Mouse (Mus musculus) embryonic facial prominence, embryonic 10.5 days (tissue): Measurements from ENCODE around the gene Cwc22. TPM values are rescaled to one million over a fixed set of nuclear protein-coding genes. Genes with fewer than 3 reads are reported as not detected.

ENCODE experiments used
- DNase-seq: peaks from one replicate; pipeline ENCODE4 v3.0.0-alpha.2; 2017; ENCODE audit warnings: low spot score
- H3K27ac ChIP-seq: fragments of 300-500 bp; sonication (generic); replicated peaks from 2 replicates; pipeline ENCODE4 v1.5.1; 2016; ENCODE audit warnings: mild to moderate bottlenecking
- H3K27me3 ChIP-seq: fragments of 300-500 bp; sonication (generic); replicated peaks from 2 replicates; pipeline ENCODE4 v1.6.1; 2016; ENCODE audit warnings: low read depth, mild to moderate bottlenecking; ENCODE audit not compliant: poor library complexity, severe bottlenecking
- H3K36me3 ChIP-seq: fragments of 300-500 bp; sonication (generic); replicated peaks from 2 replicates; pipeline ENCODE4 v1.6.1; 2016; ENCODE audit warnings: mild to moderate bottlenecking, moderate library complexity
- H3K4me1 ChIP-seq: fragments of 300-500 bp; sonication (generic); 2 replicates; pipeline ENCODE4 v1.6.1; 2016
- H3K4me3 ChIP-seq: fragments of 300-500 bp; sonication (generic); 2 replicates; pipeline ENCODE4 v1.5.1; 2016; ENCODE audit warnings: mild to moderate bottlenecking, moderate library complexity
- H3K9me3 ChIP-seq: fragments of 300-500 bp; sonication (generic); 2 replicates; pipeline ENCODE4 v1.6.1; 2016; ENCODE audit warnings: mild to moderate bottlenecking
- WGBS: fragments of 180-500 bp; shearing (Covaris S2); methylation state at CpG from one replicate; pipeline ENCODE4 v1.1.7; 2016; 5-methylcytosine and 5-hydroxymethylcytosine counted together
- polyA plus RNA-seq: library from polyadenylated mRNA; unstranded; fragments of >200 nt; fragmentation: Nextera tagmentation; extraction: Ambion mirVana; gene quantifications from 2 replicates; pipeline ENCODE4 v1.2.1, GENCODE M21; 2016

Cwc22 gene
- polyA plus RNA-seq, 1 experiment from 2014 or later, result 35.2 TPM

DNA sequence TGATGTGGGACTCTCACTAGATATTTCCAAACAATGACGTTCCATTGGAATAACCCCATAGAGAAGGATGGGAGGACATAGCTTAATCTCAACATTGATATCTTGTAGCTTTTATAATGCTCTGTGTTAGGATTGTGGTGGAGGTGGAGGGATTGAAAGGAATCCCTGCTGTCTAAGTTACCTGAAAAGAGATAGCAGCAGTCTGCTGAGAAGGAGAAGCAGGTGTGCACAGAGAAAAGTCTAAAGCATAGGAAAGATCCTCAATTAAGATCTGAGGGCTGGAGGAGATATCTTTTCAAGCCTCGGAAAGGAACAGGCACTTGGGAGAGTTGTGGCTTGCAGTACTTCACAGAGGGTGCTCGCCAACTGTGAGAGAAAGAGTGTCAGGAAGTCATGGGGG lies 32.1 kb upstream of the Cwc22 start:
- Histone ChIP-seq H3K36me3 (no peaks in the 10 kb centered on the region), H3K27ac (no peak overlapping the region), H3K9me3 (peaks cover 5% of the 10 kb centered on the region), H3K4me1 (0 out of 2 replicates have a peak, but pooled peaks cover 2% of the 10 kb centered on the region), H3K4me3 (no peak overlapping the region), H3K27me3 (no peaks in the 10 kb centered on the region)
- 91% methylated on average over 3 of the region's 3 CpGs for WGBS
- no peak for DNase-seq

DNA sequence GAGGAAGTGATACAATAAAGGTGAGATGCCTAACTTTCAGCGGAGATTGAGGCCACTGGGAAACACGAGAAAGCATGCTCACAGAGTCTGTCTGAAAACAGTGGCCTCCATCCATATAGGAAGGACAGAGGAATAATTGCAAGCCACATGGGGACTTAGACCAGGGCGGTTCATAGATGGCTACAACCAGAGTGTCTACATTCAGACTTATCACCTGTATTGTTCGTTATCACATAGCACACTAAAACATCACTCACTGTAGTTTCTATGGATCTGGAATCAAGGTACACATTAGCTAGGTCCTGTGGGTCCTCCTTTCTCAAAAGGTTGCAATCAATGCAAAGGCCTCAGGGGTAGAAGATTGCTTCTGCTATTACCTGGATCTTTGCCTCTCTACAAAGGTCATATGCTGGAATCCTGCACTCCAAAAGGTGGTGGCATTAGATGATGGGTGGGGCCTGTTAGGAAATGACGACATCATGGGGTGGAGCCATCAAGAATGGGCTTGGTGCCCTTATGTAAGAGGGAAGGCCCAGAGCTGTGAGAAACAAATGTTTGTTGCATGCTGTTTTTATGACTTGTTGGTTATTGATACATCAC lies 30.2 kb upstream of the Cwc22 start:
- DNase-seq, result no peak
- H3K9me3 ChIP-seq, result no peaks in the 10 kb centered on the region
- no peak overlapping the region for H3K27ac ChIP-seq
- no peaks in the 10 kb centered on the region for H3K36me3 ChIP-seq
- H3K27me3 ChIP-seq, result no peaks in the 10 kb centered on the region
- 85% methylated on average over 5 of the region's 5 CpGs for WGBS
- 0 out of 2 replicates have a peak, but pooled peaks cover 2% of the 10 kb centered on the region for H3K4me1 ChIP-seq
- H3K4me3 ChIP-seq, result no peak overlapping the region

DNA sequence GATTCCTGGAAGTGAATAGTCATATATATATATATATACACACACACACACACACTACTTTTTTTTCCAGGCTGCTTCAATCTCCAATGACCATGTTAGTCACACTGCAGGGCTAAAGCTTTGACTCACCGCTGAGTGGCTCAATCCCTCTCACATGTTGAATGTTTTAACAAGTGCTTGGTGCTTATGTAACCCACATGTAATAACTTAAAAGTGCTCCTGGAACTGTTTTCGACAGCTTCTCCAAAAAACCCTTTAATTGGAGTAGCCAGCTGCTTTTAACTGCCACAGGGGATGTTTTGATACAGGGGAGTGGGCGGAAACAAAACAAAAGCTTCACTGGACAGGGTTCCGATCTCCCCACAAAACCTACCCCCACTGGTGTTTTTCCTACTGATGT lies 29.4 kb upstream of the Cwc22 start:
- no peak overlapping the region for H3K27ac ChIP-seq
- 49% methylated on average over 4 of the region's 4 CpGs for WGBS
- H3K4me1 ChIP-seq, result 0 out of 2 replicates have a peak, but pooled peaks cover 2% of the 10 kb centered on the region
- H3K4me3 ChIP-seq, result no peak overlapping the region
- H3K27me3 ChIP-seq, result no peaks in the 10 kb centered on the region
- no peak for DNase-seq
- no peaks in the 10 kb centered on the region for H3K9me3 ChIP-seq
- no peaks in the 10 kb centered on the region for H3K36me3 ChIP-seq

DNA sequence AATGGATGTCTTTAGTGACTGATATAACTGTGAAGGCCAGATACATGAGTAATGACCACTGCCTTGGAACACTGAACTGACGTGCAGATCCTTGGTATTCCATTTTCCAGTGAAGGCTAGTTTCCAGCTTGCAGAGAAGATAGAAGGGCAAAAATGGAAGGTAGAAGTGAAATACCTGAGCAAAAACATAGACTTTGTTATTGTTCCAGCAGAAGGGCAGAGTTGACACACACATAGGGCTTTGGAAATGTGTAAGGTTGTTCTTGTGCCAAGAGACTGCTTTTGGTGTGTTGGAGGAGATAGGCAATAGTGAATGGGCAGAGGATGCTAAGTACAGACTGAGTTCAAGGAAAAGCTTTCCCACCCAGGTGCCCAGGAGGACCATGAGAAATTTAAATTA lies 28.8 kb upstream of the Cwc22 start:
- no peaks in the 10 kb centered on the region for H3K27me3 ChIP-seq
- 80% methylated on average over 1 of the region's 1 CpGs for WGBS
- H3K36me3 ChIP-seq, result no peaks in the 10 kb centered on the region
- H3K9me3 ChIP-seq, result no peaks in the 10 kb centered on the region
- no peak overlapping the region for H3K27ac ChIP-seq
- 0 out of 2 replicates have a peak, but pooled peaks cover 2% of the 10 kb centered on the region for H3K4me1 ChIP-seq
- H3K4me3 ChIP-seq, result no peak overlapping the region
- DNase-seq, result no peak

DNA sequence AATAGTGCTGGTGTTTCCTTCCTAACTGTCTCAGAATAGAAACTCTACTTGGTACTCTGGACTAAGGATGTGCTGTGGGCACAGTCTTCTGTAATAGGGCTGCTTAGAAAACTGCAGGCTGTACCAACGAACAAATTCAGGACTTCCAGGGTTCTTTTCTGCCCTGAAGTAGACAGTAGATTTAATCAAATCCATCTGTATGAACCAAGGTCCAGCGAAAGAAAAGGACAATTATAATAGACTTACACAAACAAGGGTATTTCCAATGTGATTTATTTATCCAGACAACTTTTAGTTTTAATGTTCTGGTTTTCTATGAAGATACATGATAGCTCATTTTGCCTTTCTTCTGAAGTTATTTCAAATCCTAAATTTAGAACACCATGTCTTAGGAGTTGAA lies 28.2 kb upstream of the Cwc22 start:
- 0 out of 2 replicates have a peak, but pooled peaks cover 2% of the 10 kb centered on the region for H3K4me1 ChIP-seq
- H3K27me3 ChIP-seq, result no peaks in the 10 kb centered on the region
- H3K36me3 ChIP-seq, result no peaks in the 10 kb centered on the region
- WGBS, result 56% methylated on average over 2 of the region's 2 CpGs
- no peak overlapping the region for H3K4me3 ChIP-seq
- H3K27ac ChIP-seq, result no peak overlapping the region
- H3K9me3 ChIP-seq, result no peaks in the 10 kb centered on the region
- no peak for DNase-seq

DNA sequence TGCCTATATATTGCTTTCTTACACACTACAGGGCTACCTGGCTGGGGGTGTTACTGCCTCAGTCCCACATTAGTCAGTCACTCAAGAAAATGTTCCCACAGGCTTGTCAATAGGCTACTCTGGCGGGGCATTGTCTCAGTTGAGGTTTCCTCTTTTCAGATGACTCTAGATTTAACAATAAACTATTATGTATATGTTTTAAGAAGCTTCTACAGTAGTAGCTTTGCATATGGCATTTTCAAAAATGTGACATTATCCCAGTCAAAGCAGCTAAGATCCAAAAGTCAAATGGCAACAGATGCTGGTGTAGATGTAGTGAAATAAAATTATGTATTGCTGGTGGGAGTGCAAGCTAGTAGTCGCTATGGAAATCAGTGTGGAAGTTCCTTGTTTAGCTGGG lies 27.1 kb upstream of the Cwc22 start:
- H3K27me3 ChIP-seq, result no peaks in the 10 kb centered on the region
- WGBS, result 85% methylated on average over 2 of the region's 2 CpGs

DNA sequence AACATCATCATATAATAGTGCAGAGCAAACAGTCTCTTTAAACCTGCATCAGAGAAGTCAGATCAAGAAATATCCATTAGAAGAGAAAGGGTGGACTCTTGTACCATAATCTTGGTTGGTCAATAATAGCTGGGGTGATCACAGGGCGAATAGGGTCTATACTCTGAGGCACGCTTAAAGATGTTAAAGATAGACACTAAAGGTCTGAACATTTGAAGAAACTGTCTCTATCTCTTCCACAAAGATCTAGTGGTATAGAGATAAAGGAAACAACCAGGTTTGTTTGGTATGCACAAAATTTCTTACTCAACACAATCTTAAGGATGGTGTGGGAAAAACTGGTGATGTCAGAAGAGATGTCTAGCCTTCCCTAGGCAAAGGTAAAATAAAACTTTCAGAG lies 26.4 kb upstream of the Cwc22 start:
- 0 out of 2 replicates have a peak, but pooled peaks cover 2% of the 10 kb centered on the region for H3K4me1 ChIP-seq
- H3K4me3 ChIP-seq, result no peak overlapping the region
- no peak overlapping the region for H3K27ac ChIP-seq
- H3K27me3 ChIP-seq, result no peaks in the 10 kb centered on the region
- DNase-seq, result no peak
- no peaks in the 10 kb centered on the region for H3K9me3 ChIP-seq
- WGBS, result 90% methylated on average over 2 of the region's 2 CpGs
- no peaks in the 10 kb centered on the region for H3K36me3 ChIP-seq

More for the DNA sequence above, 27.1 kb upstream of the Cwc22 start:
- Histone ChIP-seq H3K9me3 (no peaks in the 10 kb centered on the region), H3K27ac (no peak overlapping the region), H3K4me1 (0 out of 2 replicates have a peak, but pooled peaks cover 2% of the 10 kb centered on the region), H3K4me3 (no peak overlapping the region), H3K36me3 (no peaks in the 10 kb centered on the region)
- no peak for DNase-seq

DNA sequence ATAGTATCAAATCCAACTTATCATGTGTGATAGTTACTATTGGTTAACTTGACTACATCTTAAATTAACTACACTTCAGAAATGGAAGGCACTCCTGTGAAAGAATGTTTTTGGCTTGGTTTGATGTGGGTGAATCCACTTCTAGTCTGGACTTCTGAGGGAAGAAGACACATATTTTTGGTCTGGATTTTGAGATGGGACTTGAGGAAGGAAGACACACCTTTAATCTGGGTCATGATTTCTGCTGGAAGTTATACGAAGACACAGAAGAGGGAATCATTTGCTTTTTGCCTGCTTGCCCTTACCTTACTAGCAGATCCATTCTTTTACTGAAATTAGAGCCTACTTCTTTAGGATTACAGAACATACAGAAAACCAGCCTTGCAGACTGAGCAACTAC lies 25.7 kb upstream of the Cwc22 start:
- Histone ChIP-seq H3K27me3 (no peaks in the 10 kb centered on the region), H3K9me3 (no peaks in the 10 kb centered on the region), H3K4me1 (0 out of 2 replicates have a peak, but pooled peaks cover 2% of the 10 kb centered on the region), H3K27ac (no peak overlapping the region), H3K4me3 (no peak overlapping the region), H3K36me3 (no peaks in the 10 kb centered on the region)
- 96% methylated on average over 1 of the region's 1 CpGs for WGBS
- DNase-seq, result no peak

DNA sequence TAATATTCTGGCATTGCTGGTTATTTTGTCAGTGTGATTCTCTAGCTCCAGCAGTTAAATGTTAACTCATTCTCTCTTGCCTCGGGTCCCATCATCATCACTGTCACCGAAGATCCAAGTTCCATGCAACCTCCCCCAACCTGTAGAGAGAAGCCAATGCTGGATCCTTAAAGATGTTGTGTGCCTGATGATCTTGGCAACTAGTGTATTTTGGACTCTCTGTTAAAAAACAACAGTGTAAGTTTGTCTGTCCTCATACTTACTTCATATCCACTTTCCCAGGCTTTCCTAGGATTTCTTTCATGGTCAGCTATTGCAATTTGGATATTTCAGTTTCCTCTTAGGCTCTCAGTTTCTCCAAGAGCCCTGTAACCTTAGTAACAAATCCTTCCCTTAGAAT lies 25.2 kb upstream of the Cwc22 start:
- no peak overlapping the region for H3K27ac ChIP-seq
- 83% methylated on average over 2 of the region's 2 CpGs for WGBS
- H3K4me3 ChIP-seq, result no peak overlapping the region
- H3K36me3 ChIP-seq, result no peaks in the 10 kb centered on the region
- DNase-seq, result no peak
- no peaks in the 10 kb centered on the region for H3K27me3 ChIP-seq
- H3K9me3 ChIP-seq, result no peaks in the 10 kb centered on the region
- 0 out of 2 replicates have a peak, but pooled peaks cover 2% of the 10 kb centered on the region for H3K4me1 ChIP-seq

DNA sequence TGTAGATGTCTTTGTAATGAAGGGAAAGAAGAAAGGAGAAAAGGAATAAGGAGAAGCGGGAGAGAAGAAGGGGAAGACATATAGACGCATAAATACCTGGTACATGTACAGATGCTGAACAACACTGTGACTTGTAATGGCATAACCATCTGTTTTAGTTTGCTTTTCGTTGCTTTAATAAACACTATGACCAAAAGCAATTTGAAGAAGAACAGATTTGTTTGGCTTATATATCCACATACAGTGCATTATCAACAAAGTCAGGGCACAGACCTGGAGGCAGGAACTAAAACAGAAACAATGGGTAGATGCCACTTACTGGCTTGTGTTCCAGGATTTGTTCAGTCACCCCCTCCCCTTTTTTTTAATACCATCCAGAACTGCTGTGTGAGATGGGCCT lies 24.4 kb upstream of the Cwc22 start:
- 81% methylated on average over 3 of the region's 3 CpGs for WGBS
- Histone ChIP-seq H3K9me3 (no peaks in the 10 kb centered on the region), H3K4me1 (no peaks in the 10 kb centered on the region), H3K36me3 (no peaks in the 10 kb centered on the region), H3K27me3 (no peaks in the 10 kb centered on the region), H3K27ac (no peak overlapping the region), H3K4me3 (no peak overlapping the region)
- no peak for DNase-seq

DNA sequence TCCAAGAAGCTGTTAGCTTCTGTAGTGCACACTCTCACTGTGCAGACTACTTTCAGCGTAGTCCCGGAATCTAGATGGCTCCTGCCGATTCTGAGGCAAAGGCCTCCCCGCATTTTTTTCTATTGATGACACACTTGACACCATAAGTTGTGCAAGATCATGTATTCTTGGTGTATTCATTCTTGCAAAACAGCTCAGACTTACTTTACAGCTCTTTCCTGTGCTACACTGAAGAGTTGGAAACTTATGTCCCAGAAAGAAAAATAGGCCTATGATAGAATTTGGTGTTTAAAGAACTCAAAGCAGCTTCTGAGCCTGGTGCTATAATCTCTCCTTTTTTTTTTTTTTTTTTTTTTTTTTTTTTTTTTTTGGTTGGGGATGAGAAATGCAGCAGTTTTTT lies 23.8 kb upstream of the Cwc22 start:
- no peaks in the 10 kb centered on the region for H3K4me1 ChIP-seq
- H3K9me3 ChIP-seq, result no peaks in the 10 kb centered on the region
- WGBS, result 96% methylated on average over 4 of the region's 4 CpGs
- H3K36me3 ChIP-seq, result no peaks in the 10 kb centered on the region
- no peaks in the 10 kb centered on the region for H3K27me3 ChIP-seq
- H3K4me3 ChIP-seq, result no peak overlapping the region
- DNase-seq, result no peak
- no peak overlapping the region for H3K27ac ChIP-seq

DNA sequence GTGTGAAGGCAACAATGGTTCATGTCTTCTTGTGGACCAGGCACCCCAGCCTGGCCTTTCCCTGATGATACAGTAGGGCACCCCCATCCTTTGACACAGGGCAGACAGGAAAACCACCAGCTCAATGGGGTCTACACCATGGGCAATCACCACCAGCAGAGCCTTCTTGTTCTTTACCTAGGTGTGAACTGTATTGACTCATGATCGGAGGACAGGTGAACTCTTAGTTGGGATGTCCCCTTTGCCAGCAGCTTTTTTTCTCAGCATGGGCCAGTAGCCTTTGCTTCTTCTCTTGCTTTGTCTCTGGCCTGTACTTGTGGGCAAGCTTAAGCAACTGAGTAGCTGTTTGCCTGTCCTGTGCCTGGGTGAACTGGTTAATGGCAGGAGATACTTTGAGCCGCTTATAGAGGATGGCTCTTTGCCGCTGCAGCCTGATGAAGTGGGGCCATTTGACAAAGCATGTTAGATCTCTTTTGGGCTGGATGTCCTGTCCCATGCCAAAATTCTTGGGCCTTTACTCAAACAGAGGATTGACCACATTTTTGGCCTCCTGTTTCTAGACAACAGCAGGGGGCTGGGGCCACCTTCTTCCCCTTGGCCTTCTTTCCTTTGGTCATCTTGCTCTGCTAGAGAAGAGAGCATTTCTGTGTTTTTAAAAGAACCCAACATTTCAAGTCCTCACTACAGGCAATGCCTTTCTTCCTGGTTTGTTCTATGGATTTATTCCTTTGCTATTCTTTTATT lies 16.4 kb upstream of the Cwc22 start:
- Histone ChIP-seq H3K36me3 (no peaks in the 10 kb centered on the region), H3K27me3 (no peaks in the 10 kb centered on the region), H3K9me3 (no peaks in the 10 kb centered on the region), H3K4me1 (no peaks in the 10 kb centered on the region), H3K27ac (no peak overlapping the region), H3K4me3 (no peak overlapping the region)
- DNase-seq, result no peak
- WGBS, result 96% methylated on average over 3 of the region's 3 CpGs

DNA sequence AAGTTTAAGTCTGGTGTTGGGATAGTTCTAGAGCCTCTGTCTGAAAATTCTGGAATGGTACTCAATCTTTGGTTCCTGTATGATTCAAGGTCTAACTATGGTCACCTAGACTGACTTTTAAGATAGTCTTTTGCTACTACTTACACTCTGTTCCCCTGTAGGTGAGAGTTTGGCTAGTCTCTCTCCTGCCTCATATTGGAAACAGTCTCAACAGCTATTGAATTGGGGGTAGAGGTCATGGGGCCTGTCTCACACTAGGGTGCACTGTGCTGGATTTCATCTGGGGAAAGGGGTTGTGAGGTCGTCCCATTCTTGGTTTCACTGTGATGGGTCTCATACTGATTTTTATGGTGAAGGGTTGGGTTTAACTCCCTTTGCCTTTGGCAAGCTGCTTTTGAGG lies 15.1 kb upstream of the Cwc22 start:
- Histone ChIP-seq H3K4me1 (no peaks in the 10 kb centered on the region), H3K27me3 (no peaks in the 10 kb centered on the region), H3K27ac (no peak overlapping the region), H3K36me3 (no peaks in the 10 kb centered on the region), H3K4me3 (no peak overlapping the region), H3K9me3 (no peaks in the 10 kb centered on the region)
- no peak for DNase-seq
- WGBS, result 61% methylated on average over 1 of the region's 1 CpGs
